Mouse (Mus musculus): ENCODE measurements around the gene Sall4. TPM values are rescaled to one million over a fixed set of nuclear protein-coding genes. Genes with fewer than 3 reads are reported as not detected.

Gene Sall4
- not detected in 3 replicates for total RNA-seq (2017)

DNA sequence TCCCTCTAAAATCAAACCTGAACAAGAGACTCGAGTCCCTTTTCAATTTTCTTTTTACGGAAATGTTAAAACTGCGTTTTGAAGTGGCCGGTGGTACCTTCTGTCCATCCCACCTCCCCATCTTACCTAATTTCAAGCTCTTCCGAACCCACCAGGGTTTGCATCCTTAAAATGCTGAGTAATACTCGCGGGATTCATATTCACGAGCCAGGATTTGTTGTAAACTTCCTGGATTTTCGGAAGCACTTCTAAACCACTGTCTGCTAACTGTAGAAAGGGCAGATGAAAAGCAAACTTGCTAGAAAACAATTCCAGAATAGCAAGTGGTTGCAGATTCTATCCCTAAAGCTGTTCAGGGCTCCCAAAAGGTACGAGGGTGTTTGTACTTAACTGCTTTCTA lies at the start of gene Sall4:
Sall4 (minus strand) TSS at position 362 of the 400 bp plus-strand sequence.
- ATAC-seq (replicated peaks; ENCODE audit: insufficient number of reproducible peaks, low FRiP score, low TSS enrichment, poor library complexity, severe bottlenecking) = no peak

DNA sequence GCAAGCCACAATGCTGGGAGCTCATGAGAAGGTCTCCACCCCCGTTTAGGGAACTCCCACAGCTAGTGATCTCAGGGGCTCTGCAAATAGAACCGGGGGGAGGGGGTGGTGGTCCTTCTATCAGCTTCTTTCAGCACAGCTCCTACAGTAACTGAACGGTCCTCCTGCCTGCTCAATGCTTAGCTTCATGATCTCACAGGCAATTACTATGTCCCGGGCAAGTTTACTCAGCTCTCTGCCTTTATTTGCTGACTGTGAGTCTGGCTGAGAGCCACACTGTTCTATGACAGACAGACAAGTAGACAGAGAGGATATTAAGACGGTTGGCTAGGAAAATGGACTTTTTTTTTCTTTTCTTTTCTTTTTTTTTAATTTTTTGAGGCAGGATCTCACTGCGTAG lies 45.5 kb upstream of the Sall4 start:
- ATAC-seq (replicated peaks; ENCODE audit: insufficient number of reproducible peaks, low FRiP score, low TSS enrichment, poor library complexity, severe bottlenecking) = no peak

DNA sequence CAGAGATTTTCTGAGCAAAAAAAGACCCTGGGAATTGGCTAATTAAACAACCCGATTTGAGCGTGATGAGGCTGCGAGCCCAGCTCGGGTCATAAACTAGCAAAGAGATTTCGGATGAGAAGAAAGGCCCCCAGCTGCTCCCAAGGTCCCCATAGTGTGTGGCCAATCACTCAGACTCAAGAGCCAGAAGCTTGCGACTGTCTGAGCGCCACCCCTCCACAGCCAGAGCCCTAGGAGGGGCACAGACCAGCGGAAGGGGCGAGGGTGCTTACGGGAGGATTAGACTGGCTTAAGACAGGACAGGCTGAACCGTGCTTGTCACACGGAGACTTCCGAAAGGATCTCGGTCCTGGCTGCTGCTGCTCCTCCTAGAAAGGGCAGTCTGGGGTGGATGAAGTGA lies 42.2 kb upstream of the Sall4 start:
- no peak for ATAC-seq (replicated peaks; ENCODE audit: insufficient number of reproducible peaks, low FRiP score, low TSS enrichment, poor library complexity, severe bottlenecking)

DNA sequence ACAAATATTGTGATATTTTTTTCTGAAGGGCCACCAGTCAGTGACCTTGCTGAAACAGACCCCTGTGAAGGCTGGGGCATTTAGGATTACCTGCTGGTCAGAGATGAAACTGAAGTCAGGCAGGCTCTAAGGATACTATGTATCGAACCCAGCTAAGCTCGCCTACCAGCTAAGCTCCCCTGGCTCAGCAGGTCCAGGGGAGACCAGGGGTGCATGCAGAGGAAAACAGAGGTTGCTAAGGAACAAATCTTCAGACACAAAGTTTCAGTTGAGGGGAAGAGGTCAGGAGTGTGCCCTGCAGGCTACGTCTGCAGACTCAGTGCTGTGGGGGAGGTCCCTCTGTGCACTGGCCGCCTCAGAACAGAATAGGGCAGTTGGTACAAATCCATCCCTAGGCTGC lies 39.9 kb upstream of the Sall4 start:
- no peak for ATAC-seq (replicated peaks; ENCODE audit: insufficient number of reproducible peaks, low FRiP score, low TSS enrichment, poor library complexity, severe bottlenecking)

DNA sequence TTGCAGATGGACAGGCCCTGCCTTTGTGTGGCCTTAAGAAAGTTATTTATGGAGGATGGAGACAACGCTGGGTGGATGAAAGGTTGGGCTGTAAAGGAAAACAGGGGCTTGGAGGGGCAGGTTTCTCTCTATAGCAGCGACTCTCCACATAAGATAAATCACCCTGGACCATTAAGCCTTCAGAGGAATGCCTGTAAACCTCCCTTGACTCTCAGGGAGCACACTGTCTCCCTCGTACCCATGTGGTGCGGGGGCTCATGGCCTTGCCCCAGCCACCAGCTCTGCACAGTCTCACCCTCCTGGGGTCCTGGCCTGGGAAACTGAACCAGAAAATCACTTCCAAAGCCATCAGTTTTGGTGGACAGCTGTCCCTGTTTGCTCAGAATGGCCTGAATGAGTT lies 36.1 kb upstream of the Sall4 start:
- no peak for ATAC-seq (replicated peaks; ENCODE audit: insufficient number of reproducible peaks, low FRiP score, low TSS enrichment, poor library complexity, severe bottlenecking)

DNA sequence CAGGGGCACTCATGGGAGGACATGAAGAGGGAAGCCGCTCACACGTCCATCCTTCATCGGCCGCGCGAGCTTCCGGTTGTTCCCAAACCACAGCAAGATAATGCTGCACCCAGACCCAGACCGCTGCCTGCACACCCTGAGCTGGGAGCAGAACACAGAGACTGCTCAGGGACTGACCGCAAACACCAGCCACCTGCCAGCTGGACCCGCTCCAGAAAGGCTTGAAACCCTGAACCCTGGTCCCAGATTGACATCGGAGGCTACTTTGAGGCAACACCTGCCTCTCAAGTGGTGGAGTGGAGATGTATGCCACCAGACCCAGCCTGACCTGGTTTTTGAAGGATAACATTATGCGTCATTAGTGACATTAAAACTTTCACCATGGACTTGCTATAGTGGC lies 31.6 kb upstream of the Sall4 start:
- ATAC-seq (replicated peaks; ENCODE audit: insufficient number of reproducible peaks, low FRiP score, low TSS enrichment, poor library complexity, severe bottlenecking) = no peak

DNA sequence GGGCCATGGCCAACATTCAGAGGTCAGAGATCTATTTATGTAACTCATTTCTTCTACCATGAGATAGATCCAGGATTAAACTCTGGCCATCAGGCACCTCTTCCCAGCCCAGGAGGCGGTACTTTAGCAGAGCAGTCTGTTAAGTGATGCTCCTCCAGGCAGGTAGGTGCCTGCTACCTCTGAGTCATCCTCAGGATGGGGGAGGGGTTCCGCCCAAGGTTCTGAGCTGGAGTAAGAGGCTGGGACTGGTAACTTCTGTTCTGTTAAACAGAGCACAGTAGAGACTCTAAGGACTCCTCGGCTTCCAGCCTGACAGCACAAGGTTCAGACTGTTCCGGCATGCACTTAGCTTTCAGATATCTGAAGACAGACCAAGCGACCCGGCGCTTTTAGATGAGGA lies 31.2 kb upstream of the Sall4 start:
- ATAC-seq (replicated peaks; ENCODE audit: insufficient number of reproducible peaks, low FRiP score, low TSS enrichment, poor library complexity, severe bottlenecking) = no peak

DNA sequence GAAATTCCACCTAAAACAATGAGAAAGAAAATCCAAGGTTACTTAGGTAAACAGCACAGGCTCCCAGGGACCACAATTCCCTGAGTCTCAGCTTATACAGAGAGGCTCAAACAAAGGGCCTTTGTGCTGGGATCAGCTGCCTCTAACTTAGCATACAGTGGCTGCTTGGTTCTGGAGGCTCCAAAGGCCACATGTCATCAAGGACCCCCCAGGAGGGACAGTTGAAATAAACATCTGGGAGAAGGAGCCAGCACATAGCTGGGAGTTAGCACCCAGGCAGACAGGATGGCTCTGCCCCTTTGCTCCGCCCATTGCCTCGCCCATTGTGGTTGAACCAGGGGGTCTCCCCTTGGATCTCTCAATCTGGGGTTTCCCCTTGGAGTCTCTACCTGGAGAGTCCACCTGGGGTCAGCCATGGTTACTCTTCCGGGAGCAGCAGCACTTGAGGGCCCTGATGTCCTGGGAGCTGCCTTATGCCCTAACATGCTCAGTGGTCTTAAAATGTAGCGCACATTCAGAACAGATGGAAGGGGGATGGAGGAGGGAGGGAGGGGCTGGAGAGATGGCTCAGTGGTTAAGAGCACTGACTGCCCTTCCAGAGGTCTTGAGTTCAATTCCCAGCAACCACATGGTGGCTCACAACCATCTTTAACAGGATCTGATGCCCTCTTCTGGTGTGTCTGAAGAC lies 23.5 kb upstream of the Sall4 start:
- no peak for ATAC-seq (replicated peaks; ENCODE audit: insufficient number of reproducible peaks, low FRiP score, low TSS enrichment, poor library complexity, severe bottlenecking)

DNA sequence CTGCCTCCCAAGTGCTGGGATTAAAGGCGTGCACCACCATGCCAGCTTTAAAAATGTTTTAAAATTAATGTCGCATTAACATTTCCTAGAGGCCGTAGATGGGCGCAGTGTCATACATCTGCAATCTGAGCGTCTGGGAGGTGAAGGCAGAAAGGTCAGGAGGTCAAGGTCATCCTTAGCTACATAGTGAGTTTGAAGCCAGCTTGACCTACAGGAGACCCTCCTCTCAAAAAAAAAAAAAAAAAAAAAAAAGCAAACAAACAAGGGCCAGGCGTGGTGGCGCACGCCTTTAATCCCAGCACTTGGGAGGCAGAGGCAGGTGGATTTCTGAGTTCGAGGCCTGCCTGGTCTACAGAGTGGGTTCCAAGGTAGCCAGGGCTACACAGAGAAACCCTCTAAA lies 18.4 kb upstream of the Sall4 start:
- no peak for ATAC-seq (replicated peaks; ENCODE audit: insufficient number of reproducible peaks, low FRiP score, low TSS enrichment, poor library complexity, severe bottlenecking)

DNA sequence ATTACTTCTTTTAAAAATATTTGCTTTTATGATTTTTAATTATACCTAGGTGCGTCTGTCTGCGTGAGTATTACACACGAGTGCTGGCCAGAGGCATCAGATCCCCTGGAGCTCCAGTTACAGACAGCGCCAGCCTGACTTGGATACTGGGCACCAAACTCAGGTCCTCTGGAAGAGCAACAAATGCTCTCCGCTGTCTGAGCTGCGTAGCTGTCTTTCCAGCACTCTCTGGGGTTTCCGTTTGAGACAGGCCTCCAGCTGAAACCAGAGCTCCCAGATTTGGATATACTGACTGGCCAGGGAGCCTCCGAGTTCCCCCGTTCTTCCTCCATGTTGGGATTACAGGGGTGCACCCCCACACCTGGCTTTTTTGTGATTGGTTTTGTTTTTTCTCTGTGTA lies 12.9 kb upstream of the Sall4 start:
- ATAC-seq (replicated peaks; ENCODE audit: insufficient number of reproducible peaks, low FRiP score, low TSS enrichment, poor library complexity, severe bottlenecking) = no peak

DNA sequence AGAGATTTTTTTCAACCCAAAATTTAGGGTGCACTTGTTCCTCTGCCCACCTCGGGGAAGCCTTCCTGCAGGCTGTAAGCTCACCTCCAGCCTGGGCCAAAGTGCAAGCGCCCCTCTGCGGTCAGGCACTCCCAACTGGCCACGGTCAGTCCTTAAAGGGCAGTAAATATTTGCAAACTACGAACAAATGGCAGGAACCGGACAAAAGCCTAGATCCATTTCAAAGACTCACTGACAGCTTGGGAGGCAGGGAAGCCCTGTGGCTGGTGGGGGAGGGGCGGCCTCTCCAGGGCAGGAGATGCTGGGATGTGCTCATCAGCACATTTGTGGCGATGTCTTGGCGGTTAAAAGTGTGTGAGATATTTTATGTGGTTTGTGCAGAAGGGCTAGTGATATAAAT lies 12.3 kb upstream of the Sall4 start:
- no peak for ATAC-seq (replicated peaks; ENCODE audit: insufficient number of reproducible peaks, low FRiP score, low TSS enrichment, poor library complexity, severe bottlenecking)

DNA sequence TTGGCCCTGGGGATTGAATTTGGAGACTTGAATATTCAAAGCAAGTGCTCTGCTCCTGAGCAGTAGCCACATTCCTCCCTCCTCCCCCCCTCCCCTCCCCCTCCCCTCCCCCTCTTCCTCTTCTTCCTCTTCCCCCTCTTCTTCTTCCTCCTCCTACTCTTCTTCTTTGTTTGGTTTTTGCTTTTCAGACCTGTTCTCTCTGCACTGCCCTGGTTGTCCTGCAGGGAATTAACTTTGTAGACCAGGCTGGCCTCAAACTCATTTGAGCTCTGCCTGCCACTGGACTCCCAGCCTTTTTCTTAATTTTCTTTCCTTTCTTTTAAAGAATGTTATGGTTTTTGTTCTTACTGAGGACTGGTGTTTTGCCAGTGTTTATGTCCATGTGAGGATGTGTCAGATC lies 9.7 kb upstream of the Sall4 start:
- no peak for ATAC-seq (replicated peaks; ENCODE audit: insufficient number of reproducible peaks, low FRiP score, low TSS enrichment, poor library complexity, severe bottlenecking)

DNA sequence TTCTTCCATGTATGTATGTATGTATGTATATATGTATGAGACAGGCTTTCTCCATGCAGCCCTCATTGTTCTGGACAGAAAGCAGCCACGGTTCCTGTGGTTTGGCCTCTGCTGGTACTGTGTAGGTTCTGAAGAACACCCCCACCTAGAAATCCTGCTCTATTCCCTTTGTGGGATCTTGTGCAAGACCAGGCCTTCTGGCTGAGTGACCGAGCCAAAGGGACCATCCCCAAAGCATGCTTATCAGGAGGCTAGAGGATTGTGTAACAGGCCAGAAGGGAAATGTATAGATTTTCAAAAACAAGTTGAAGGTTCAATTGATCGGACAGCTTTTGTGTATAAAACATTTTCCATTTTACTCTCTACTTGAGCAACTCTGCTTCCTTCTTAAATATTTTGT lies 8.5 kb upstream of the Sall4 start:
- ATAC-seq (replicated peaks; ENCODE audit: insufficient number of reproducible peaks, low FRiP score, low TSS enrichment, poor library complexity, severe bottlenecking) = no peak

DNA sequence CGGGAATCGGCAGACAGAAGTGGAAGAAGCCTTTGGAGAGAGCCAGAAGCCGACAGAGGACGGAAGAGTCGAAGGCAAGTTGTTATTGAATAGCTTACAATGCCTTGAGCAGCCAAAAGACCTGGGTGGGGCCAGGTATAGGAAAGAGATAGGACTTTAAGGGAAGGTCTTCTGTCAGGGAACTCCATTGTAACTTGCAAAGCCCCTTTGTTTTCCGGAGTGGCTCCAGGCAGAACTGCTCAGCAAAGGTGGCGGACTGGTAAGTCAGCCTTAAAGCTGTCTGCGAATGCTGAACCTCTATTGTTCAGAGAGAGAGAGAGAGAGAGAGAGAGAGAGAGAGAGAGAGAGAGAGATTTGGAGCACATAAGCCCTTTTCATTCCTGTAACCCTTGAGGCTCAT lies 1.5 kb upstream of the Sall4 start:
- ATAC-seq (replicated peaks; ENCODE audit: insufficient number of reproducible peaks, low FRiP score, low TSS enrichment, poor library complexity, severe bottlenecking) = no peak

DNA sequence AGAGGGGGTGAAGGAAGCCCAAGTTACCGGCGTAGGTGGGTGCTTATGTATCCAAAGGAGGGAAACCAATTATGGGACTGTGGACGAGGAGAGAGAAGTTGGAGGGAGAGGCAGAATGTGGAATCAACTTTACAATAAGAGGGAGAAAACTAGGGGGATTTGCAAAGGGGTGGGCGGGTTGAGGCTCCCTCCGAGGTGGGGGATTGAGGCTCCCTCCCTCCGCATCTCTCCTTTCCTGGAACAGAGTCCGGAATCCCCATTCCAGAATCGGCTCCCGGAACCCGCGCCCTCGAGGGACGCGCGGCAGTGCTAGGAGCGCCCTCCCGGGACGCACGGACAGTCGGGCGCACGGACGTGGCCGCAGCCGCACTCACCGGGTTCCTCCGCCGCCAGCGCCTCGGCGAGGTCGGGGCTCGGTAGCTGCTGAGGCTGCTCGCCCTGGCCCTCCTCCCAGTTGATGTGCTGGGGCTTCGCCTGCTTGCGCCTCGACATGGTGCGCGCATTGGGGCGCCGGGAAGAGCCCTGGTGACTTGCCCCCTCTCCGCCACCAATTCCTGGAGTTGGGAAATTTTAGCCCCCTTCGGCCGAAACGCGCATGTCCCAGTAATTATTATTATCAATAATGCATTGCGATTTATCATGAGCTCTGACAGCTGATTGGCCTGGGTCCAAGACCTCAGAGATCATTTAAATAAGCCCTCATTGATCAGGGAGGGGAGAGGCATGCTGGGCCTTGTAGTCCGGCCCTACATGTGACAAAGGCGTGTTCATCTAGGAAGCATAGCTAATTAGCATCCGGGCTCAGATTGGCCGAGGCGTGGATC lies 993 bp downstream of the Sall4 start:
- ATAC-seq (replicated peaks; ENCODE audit: insufficient number of reproducible peaks, low FRiP score, low TSS enrichment, poor library complexity, severe bottlenecking) = no peak

DNA sequence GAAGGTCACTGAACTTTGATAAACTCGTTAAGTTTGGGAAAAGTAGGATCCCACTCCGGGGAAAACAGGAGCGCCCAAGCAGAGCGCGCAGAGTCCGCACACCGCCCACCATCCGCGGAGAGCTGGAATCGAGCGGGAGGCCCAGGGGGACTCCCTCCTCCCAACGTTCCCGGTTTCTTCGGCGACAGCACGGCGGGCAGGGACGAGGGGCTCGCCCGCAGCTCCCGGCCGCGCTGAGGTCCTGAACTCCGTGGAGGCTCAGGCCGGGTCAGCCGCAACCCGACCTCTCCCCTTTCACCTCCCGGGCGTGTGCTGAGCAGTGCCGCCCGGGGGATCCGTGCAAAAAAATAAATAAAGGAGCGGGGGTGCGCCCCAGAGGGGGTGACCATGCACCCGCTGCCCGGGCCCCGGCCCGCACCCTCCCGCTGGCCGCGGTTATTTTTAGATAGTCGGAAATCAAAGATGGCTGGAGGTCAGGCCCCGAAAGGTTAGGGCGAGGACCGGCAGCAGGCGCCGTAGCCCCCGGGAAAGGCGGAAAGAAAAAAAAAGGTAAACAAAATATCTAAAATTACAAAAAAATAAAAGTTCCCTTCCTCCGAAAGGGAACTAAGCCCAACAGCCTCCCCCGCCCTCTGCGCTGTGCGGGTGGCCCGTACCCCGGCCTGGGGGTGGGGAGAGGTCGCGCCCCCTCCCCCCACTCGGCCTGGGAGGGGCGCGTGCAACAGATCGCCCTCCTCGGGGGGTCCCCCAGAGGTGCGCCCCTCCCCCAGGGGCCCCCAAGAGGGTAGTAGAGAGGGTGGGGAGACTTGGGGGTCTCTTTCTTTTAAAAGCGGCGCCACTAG lies 1.8 kb downstream of the Sall4 start:
- ATAC-seq (replicated peaks; ENCODE audit: insufficient number of reproducible peaks, low FRiP score, low TSS enrichment, poor library complexity, severe bottlenecking) = no peak

DNA sequence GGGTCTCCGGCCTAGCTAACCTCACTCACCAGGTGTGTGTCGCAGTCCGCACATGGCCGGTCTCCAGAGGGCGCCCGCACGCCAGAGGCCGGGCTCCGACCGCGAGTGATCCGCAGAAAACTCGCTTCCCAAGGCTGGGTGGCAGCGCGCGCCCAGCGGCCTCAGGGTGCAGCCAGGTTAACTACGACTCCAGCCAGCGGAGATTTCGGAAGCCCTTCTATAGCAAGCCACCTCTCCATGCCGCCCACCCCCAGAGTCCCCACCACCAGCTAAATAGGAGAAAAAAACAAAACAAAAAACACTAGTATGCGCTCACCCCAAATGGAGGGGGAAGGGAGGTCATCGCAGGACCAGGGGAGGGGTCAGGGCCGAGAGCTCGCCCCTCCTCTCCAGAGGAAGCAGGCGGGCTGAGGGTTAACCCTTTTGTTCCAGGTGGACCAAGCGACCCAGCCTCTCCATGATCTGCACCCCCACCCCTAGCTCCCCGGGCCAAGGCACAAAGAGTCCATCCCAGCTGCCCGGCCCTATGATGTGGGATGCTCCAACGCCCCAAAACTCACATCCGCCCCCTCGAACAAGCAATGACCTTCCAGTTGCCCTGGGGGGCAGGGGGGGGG lies 2.6 kb downstream of the Sall4 start:
- ATAC-seq (replicated peaks; ENCODE audit: insufficient number of reproducible peaks, low FRiP score, low TSS enrichment, poor library complexity, severe bottlenecking) = no peak

DNA sequence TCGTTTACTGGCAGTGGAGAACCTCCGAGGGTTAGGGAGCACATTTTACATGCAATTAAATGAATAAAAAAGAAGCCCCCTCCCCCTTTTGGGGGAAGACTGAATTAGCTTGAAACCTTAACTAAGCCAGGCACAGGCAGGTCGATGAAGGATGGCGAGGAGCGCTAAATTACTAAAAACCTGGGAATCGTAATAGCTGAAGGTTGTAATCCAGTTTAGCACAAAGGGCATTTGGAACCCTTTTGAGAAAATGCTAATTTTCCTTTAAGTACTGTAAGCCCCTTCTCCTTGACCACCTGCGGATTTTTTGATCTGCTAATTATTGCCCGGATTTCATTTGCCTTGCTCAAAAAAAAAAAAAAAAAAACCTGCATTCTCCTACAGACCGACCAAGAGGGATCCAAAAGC lies 3.3 kb downstream of the Sall4 start:
- ATAC-seq (replicated peaks; ENCODE audit: insufficient number of reproducible peaks, low FRiP score, low TSS enrichment, poor library complexity, severe bottlenecking) = no peak

DNA sequence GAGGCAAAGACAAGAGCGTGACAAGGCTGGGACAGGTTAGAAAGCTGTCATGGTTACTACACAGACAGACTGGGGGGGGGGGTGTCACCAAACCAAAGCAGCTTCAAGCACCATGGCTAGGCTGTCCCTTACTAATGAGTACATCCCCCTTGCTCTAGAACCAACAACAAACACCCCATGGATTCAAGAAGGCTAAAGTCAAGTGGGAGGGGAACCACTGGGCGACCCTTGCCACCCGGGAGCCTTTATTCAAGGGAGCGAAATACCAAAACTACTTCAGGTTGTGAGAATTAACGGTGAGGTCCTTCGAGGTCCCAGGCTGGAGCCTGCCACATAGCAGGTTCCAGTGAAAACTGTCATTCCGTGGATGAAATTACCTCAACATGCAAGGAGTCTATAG lies 4.0 kb downstream of the Sall4 start:
- no peak for ATAC-seq (replicated peaks; ENCODE audit: insufficient number of reproducible peaks, low FRiP score, low TSS enrichment, poor library complexity, severe bottlenecking)

All from monocyte, adult 5-6 weeks (primary cell).